Mouse (Mus musculus): ENCODE data around the gene Olfr633. TPM values are rescaled to one million over a fixed set of nuclear protein-coding genes. Genes with fewer than 3 reads are reported as not detected.

The Olfr633 gene
- polyA plus RNA-seq, 1 experiment from 2014 or later = not detected

Other genes starting within 250 kb of the Olfr633 start
- gene Olfr243, start 229.8 kb upstream of the Olfr633 start, polyA plus RNA-seq (2016; fragmentation: Nextera tagmentation; extraction: Ambion mirVana) = not detected in 2 replicates
- gene Olfr628, start 214.1 kb upstream of the Olfr633 start, polyA plus RNA-seq (2016; fragmentation: Nextera tagmentation; extraction: Ambion mirVana) = not detected in 2 replicates
- gene Olfr629, start 199.5 kb upstream of the Olfr633 start, polyA plus RNA-seq (2016; fragmentation: Nextera tagmentation; extraction: Ambion mirVana) = not detected in 2 replicates
- not detected in 2 replicates for gene Olfr630, start 187.1 kb upstream of the Olfr633 start, polyA plus RNA-seq (2016; fragmentation: Nextera tagmentation; extraction: Ambion mirVana)
- not detected in 2 replicates for gene Olfr69, start 172.8 kb upstream of the Olfr633 start, polyA plus RNA-seq (2016; fragmentation: Nextera tagmentation; extraction: Ambion mirVana)
- not detected in 2 replicates for gene Olfr68, start 164.7 kb upstream of the Olfr633 start, polyA plus RNA-seq (2016; fragmentation: Nextera tagmentation; extraction: Ambion mirVana)
- gene Olfr67, start 152.6 kb upstream of the Olfr633 start, polyA plus RNA-seq (2016; fragmentation: Nextera tagmentation; extraction: Ambion mirVana) = not detected in 2 replicates
- 172 and 327 TPM in 2 replicates for gene Hbb-bt, start 130.4 kb upstream of the Olfr633 start, polyA plus RNA-seq (2016; fragmentation: Nextera tagmentation; extraction: Ambion mirVana)
- 49.0 and 110 TPM in 2 replicates for gene Hbb-bs, start 116.3 kb upstream of the Olfr633 start, polyA plus RNA-seq (2016; fragmentation: Nextera tagmentation; extraction: Ambion mirVana)
- 0.29 TPM in 1 of 2 replicates, not detected in the other for gene Hbb-bh2, start 103.9 kb upstream of the Olfr633 start, polyA plus RNA-seq (2016; fragmentation: Nextera tagmentation; extraction: Ambion mirVana)
- 2,391 and 3,747 TPM in 2 replicates for gene Hbb-bh1, start 101.3 kb upstream of the Olfr633 start, polyA plus RNA-seq (2016; fragmentation: Nextera tagmentation; extraction: Ambion mirVana)
- 6,719 and 7,575 TPM in 2 replicates for gene Hbb-y, start 91.2 kb upstream of the Olfr633 start, polyA plus RNA-seq (2016; fragmentation: Nextera tagmentation; extraction: Ambion mirVana)
- gene Olfr66, start 58.2 kb upstream of the Olfr633 start, polyA plus RNA-seq (2016; fragmentation: Nextera tagmentation; extraction: Ambion mirVana) = not detected in 2 replicates
- gene Olfr64, start 50.0 kb upstream of the Olfr633 start, polyA plus RNA-seq (2016; fragmentation: Nextera tagmentation; extraction: Ambion mirVana) = not detected in 2 replicates
- not detected in 2 replicates for gene Olfr65, start 41.0 kb upstream of the Olfr633 start, polyA plus RNA-seq (2016; fragmentation: Nextera tagmentation; extraction: Ambion mirVana)
- gene Olfr631, start 15.6 kb upstream of the Olfr633 start, polyA plus RNA-seq (2016; fragmentation: Nextera tagmentation; extraction: Ambion mirVana) = not detected in 2 replicates
- gene Olfr632, start 10.1 kb upstream of the Olfr633 start, polyA plus RNA-seq (2016; fragmentation: Nextera tagmentation; extraction: Ambion mirVana) = not detected in 2 replicates
- gene Olfr635, start 26.7 kb downstream of the Olfr633 start, polyA plus RNA-seq (2016; fragmentation: Nextera tagmentation; extraction: Ambion mirVana) = not detected in 2 replicates
- not detected in 2 replicates for gene Olfr638, start 54.3 kb downstream of the Olfr633 start, polyA plus RNA-seq (2016; fragmentation: Nextera tagmentation; extraction: Ambion mirVana)
- gene Olfr639, start 72.9 kb downstream of the Olfr633 start, polyA plus RNA-seq (2016; fragmentation: Nextera tagmentation; extraction: Ambion mirVana) = 0.03 TPM in 1 of 2 replicates, not detected in the other
- gene Olfr640, start 81.1 kb downstream of the Olfr633 start, polyA plus RNA-seq (2016; fragmentation: Nextera tagmentation; extraction: Ambion mirVana) = not detected in 2 replicates
- not detected in 2 replicates for gene Olfr641, start 91.0 kb downstream of the Olfr633 start, polyA plus RNA-seq (2016; fragmentation: Nextera tagmentation; extraction: Ambion mirVana)
- not detected in 2 replicates for gene Olfr642, start 108.2 kb downstream of the Olfr633 start, polyA plus RNA-seq (2016; fragmentation: Nextera tagmentation; extraction: Ambion mirVana)
- gene 4930516K23Rik, start 117.0 kb downstream of the Olfr633 start, polyA plus RNA-seq (2016; fragmentation: Nextera tagmentation; extraction: Ambion mirVana) = not detected in 2 replicates
- gene Olfr644, start 127.4 kb downstream of the Olfr633 start, polyA plus RNA-seq (2016; fragmentation: Nextera tagmentation; extraction: Ambion mirVana) = not detected in 2 replicates
- not detected in 2 replicates for gene Olfr645, start 141.0 kb downstream of the Olfr633 start, polyA plus RNA-seq (2016; fragmentation: Nextera tagmentation; extraction: Ambion mirVana)
- gene Olfr646, start 160.4 kb downstream of the Olfr633 start, polyA plus RNA-seq (2016; fragmentation: Nextera tagmentation; extraction: Ambion mirVana) = not detected in 2 replicates
- gene Ubqln5, start 185.4 kb downstream of the Olfr633 start, polyA plus RNA-seq (2016; fragmentation: Nextera tagmentation; extraction: Ambion mirVana) = not detected in 2 replicates
- not detected in 2 replicates for gene Olfr643, start 193.0 kb downstream of the Olfr633 start, polyA plus RNA-seq (2016; fragmentation: Nextera tagmentation; extraction: Ambion mirVana)
- not detected in 2 replicates for gene Ubqln3, start 198.8 kb downstream of the Olfr633 start, polyA plus RNA-seq (2016; fragmentation: Nextera tagmentation; extraction: Ambion mirVana)
- not detected in 2 replicates for gene Ubqlnl, start 206.1 kb downstream of the Olfr633 start, polyA plus RNA-seq (2016; fragmentation: Nextera tagmentation; extraction: Ambion mirVana)
- not detected in 2 replicates for gene Olfm5, start 220.4 kb downstream of the Olfr633 start, polyA plus RNA-seq (2016; fragmentation: Nextera tagmentation; extraction: Ambion mirVana)
- gene Olfr648, start 239.0 kb downstream of the Olfr633 start, polyA plus RNA-seq (2016; fragmentation: Nextera tagmentation; extraction: Ambion mirVana) = 0.16 and 0.29 TPM in 2 replicates

Measured in limb, embryonic 10.5 days (tissue).